8 mouse cellular contexts compared by ENCODE assay signal in the genomic region with DNA sequence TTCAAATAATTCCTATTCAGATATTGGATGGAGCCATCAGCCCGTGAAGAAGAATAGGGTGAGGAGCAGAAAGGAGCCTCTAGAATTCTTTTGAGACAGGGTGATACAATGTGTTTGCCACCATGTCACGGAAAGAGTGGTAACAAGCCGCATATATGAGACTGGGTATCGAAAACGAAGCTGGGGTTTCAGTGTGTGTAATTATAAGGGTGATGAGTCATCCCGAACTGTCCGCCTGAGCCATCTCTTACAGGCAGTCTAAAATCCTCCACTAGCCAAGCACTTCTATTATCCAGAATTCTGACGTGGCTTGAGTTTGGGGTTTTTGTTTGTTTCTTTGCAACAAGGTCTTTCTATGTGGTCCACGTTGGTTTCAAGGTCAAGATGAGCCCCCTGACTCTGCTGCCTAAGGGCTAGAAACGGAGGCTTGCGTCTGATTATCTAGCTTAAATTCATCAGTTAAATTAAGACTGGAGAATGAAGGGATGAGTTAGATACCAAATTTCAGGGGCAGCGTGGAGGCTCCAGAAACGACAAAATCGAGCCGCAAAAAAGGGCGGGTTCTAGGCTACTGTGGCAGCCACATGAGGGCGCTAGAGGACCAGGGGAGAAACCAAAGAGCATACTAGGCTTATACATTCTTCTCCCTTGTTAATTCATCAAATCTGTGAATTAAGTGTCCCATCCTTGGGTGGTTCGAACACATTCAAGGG. TPM values are rescaled to one million over a fixed set of nuclear protein-coding genes. Genes with fewer than 3 reads are reported as not detected.
DNase-seq lines count a peak whose midpoint lies in the region; ATAC-seq and TF ChIP-seq lines count a peak whose summit lies in the region.

No protein-coding gene starts in this region.

- no peaks in the 10 kb centered on the region for H3K4me1 ChIP-seq in kidney, embryonic 16.5 days (ENCODE audit: insufficient read depth, low read length)
- H3K4me1 ChIP-seq in ES-E14 (ENCODE audit: control insufficient read depth in 2 of 2, insufficient read depth in 2 of 2, low read length in 2 of 2, poor library complexity in 1 of 2) = peaks cover 0 to 2% of the 10 kb centered on the region in 2 experiments; a peak in 1 of 4 replicates
- peaks cover 7% of the 10 kb centered on the region for H3K4me1 ChIP-seq in forebrain, embryonic 10.5 days

- no peak overlapping the region for H3K4me2 ChIP-seq in kidney, embryonic 16.5 days (replicated peaks; ENCODE audit: low read depth, low read length)

- no peaks in the 10 kb centered on the region for H3K36me3 ChIP-seq in kidney, embryonic 16.5 days (ENCODE audit: insufficient read depth, low read length)
- no peaks in the 10 kb centered on the region for H3K36me3 ChIP-seq in ES-E14 (ENCODE audit: control insufficient read depth, insufficient read depth, low read length, poor library complexity, severe bottlenecking)
- no peaks in the 10 kb centered on the region for H3K36me3 ChIP-seq in forebrain, embryonic 10.5 days (replicated peaks)

- ATAC-seq in kidney, embryonic 16.5 days (ENCODE audit: low FRiP score, low TSS enrichment) = no peak
- peak; percentile 12 to 39; a peak in 1 of 4 replicates for ATAC-seq in hematopoietic stem cell, adult 5-6 weeks (replicated peaks in 1 of 2; ENCODE audit: insufficient read depth in 1 of 2, low FRiP score in 2 of 2, low TSS enrichment in 1 of 2, low read depth in 1 of 2, poor library complexity in 2 of 2, severe bottlenecking in 2 of 2)
- ATAC-seq in neutrophil, adult 5-6 weeks (ENCODE audit: extremely low read depth, insufficient number of reproducible peaks, low FRiP score, poor library complexity, severe bottlenecking) = peak; percentile 41; the same call in 1 of the 2 replicates

- no peak overlapping the region for H3K4me3 ChIP-seq in kidney, embryonic 16.5 days (ENCODE audit: low read length)
- no peak overlapping the region for H3K4me3 ChIP-seq in ES-E14 (ENCODE audit: insufficient read depth in 1 of 2, low read depth in 1 of 2, low read length in 2 of 2, poor library complexity in 1 of 2, severe bottlenecking in 1 of 2)
- no peak overlapping the region for H3K4me3 ChIP-seq in forebrain, embryonic 10.5 days

- peak; percentile 57 for DNase-seq in adrenal gland, postnatal 10 days
- DNase-seq in adrenal gland, postnatal 4 days (ENCODE audit: low spot score in 2 of 2) = no peak
- peak; percentile 39 for DNase-seq in kidney, postnatal 10 days
- peak; percentile 63 for DNase-seq in ES-E14 (ENCODE audit: low read depth, low spot score)
- DNase-seq in forebrain, embryonic 10.5 days (ENCODE audit: extremely low spot score, low spot score) = no peak

- no peak overlapping the region for H3K9ac ChIP-seq in kidney, embryonic 16.5 days (replicated peaks; ENCODE audit: low read length)
- no peak overlapping the region for H3K9ac ChIP-seq in ES-E14 (ENCODE audit: insufficient read depth, low read depth, low read length, poor library complexity, severe bottlenecking)

- no peaks in the 10 kb centered on the region for H3K27me3 ChIP-seq in kidney, embryonic 16.5 days (ENCODE audit: insufficient read depth, low read length)
- H3K27me3 ChIP-seq in forebrain, embryonic 10.5 days (ENCODE audit: poor library complexity, severe bottlenecking) = no peaks in the 10 kb centered on the region

- no peaks in the 10 kb centered on the region for H3K9me3 ChIP-seq in kidney, embryonic 16.5 days (ENCODE audit: low read length)
- no peaks in the 10 kb centered on the region for H3K9me3 ChIP-seq in ES-E14 (ENCODE audit: control insufficient read depth, insufficient read depth, low read depth, low read length)
- H3K9me3 ChIP-seq in forebrain, embryonic 10.5 days = no peaks in the 10 kb centered on the region

- no peak overlapping the region for H3K27ac ChIP-seq in kidney, embryonic 16.5 days (ENCODE audit: low read length)
- no peak overlapping the region for H3K27ac ChIP-seq in ES-E14 (ENCODE audit: insufficient read depth, low read depth, low read length, poor library complexity, severe bottlenecking)
- no peak overlapping the region for H3K27ac ChIP-seq in forebrain, embryonic 10.5 days

- in situ Hi-C loops in ES-E14 (cut with MboI; ENCODE audit: low sequenced_read_pairs in 2 of 2, unreplicated experiment in 2 of 2) = loop anchor here in 1 of 2 experiments (25.0 kb wide), 1 partner anchor 417 kb away; no protein-coding TSS in a partner anchor

- WGBS in kidney, embryonic 16.5 days = 72% methylated on average over 18 of the region's 18 CpGs
- 81% methylated on average over 18 of the region's 18 CpGs for WGBS in forebrain, embryonic 10.5 days

TF ChIP-seq in ES-E14, 5 proteins besides CTCF, POLR2A, EP300 and RAD21:
- TF ChIP-seq HCFC1 (IDR thresholded peaks at IDR 0.05; ENCODE audit: borderline replicate concordance, insufficient read depth, low read length) (no peak), ZNF384 (IDR thresholded peaks at IDR 0.05; ENCODE audit: low read depth, low read length) (no peak), MAFK (IDR thresholded peaks at IDR 0.05; ENCODE audit: insufficient read depth, low read depth, low read length) (no peak), CHD2 (IDR thresholded peaks at IDR 0.05; ENCODE audit: low read depth, low read length) (no peak), ZC3H11A (IDR thresholded peaks at IDR 0.05; ENCODE audit: borderline replicate concordance, low read depth, low read length) (peak; percentile 82)

RNA-seq across cellular contexts. Expression of a gene that starts 59.9 kb away (rescaled TPM):
- 10 to 100 TPM; 65.7 to 78.4 TPM for total RNA-seq in adrenal gland, postnatal 10 days (2021)
- 100 to 1,000 TPM; 105 to 109 TPM for total RNA-seq in adrenal gland, postnatal 4 days (2021)
- 84.6 and 96.5 TPM in 2 replicates for polyA plus RNA-seq in kidney, embryonic 16.5 days (2015; fragmentation: Nextera tagmentation; extraction: Ambion mirVana)
- 57.4 and 92.7 TPM in 2 replicates for total RNA-seq in ES-E14 (2012; rRNA removed)
- total RNA-seq in hematopoietic stem cell, adult 5-6 weeks (2017) = 139 and 141 TPM in 2 replicates
- 194 and 196 TPM in 2 replicates for total RNA-seq in neutrophil, adult 5-6 weeks (2017)
- 105 and 106 TPM in 2 replicates for polyA plus RNA-seq in forebrain, embryonic 10.5 days (2016; fragmentation: Nextera tagmentation; extraction: Ambion mirVana)

Comparison
In these comparisons a context has a peak if more than half of its experiments do, and no peak if none do; other contexts are left out.
1. DNase-seq: peak in adrenal gland, postnatal 10 days (single experiment), kidney, postnatal 10 days (single experiment) and ES-E14 (single experiment); none in adrenal gland, postnatal 4 days (0 of 2) and forebrain, embryonic 10.5 days (single experiment).